Mouse (Mus musculus) CH12.LX (cell line): ENCODE data around the gene Slc2a13. TPM values are rescaled to one million over a fixed set of nuclear protein-coding genes. Genes with fewer than 3 reads are reported as not detected.

Experiments used
- DNase-seq: peaks from one replicate; pipeline ENCODE4 v3.0.0-alpha.2; 2013; ENCODE audit errors: extremely low read depth
- H3K27ac ChIP-seq: 2 replicates; pipeline ENCODE4 v1.5.1; 2012; ENCODE audit warnings: low read depth, mild to moderate bottlenecking, control low read depth, moderate library complexity; ENCODE audit not compliant: insufficient read depth
- H3K27me3 ChIP-seq: replicated peaks from 2 replicates; pipeline ENCODE3; 2012; ENCODE audit warnings: inconsistent platforms
- H3K36me3 ChIP-seq, 2 experiments: replicated peaks in 1 of 2; 2 replicates each; pipeline versions ENCODE3 to v1.6.1; 2012; ENCODE audit warnings: inconsistent platforms in 1 of 2, low read length in 1 of 2, mild to moderate bottlenecking in 1 of 2, mixed read lengths in 1 of 2, moderate library complexity in 1 of 2; ENCODE audit not compliant: control insufficient read depth in 1 of 2, insufficient read depth in 1 of 2
- H3K4me1 ChIP-seq, 2 experiments: 2 replicates each; pipeline ENCODE4 v1.6.1; 2012; ENCODE audit warnings: inconsistent platforms in 1 of 2, moderate library complexity in 1 of 2; ENCODE audit not compliant: insufficient read depth in 2 of 2, control insufficient read depth in 1 of 2
- H3K4me2 ChIP-seq: 2 replicates; pipeline ENCODE4 v1.6.1; 2012; ENCODE audit warnings: low read depth, mild to moderate bottlenecking, control low read depth; ENCODE audit not compliant: poor library complexity, insufficient read depth, severe bottlenecking
- H3K4me3 ChIP-seq, 3 experiments: fragments of 150-350 bp in 1 of 3; sonication (generic) in 1 of 3; replicated peaks in 1 of 3; 2 replicates each; pipeline versions ENCODE3 to v1.5.1; 2011 to 2012; ENCODE audit warnings: low read depth in 2 of 3, low read length in 2 of 3, mild to moderate bottlenecking in 2 of 3, moderate library complexity in 2 of 3, control low read depth in 1 of 3, improper control_type of control experiment in 1 of 3, inconsistent platforms in 1 of 3, mixed read lengths in 1 of 3; ENCODE audit not compliant: poor library complexity in 1 of 3
- H3K79me2 ChIP-seq: replicated peaks from 2 replicates; pipeline ENCODE4 v1.6.1; 2012; ENCODE audit warnings: mild to moderate bottlenecking, moderate library complexity; ENCODE audit not compliant: control insufficient read depth, poor library complexity, insufficient read depth, severe bottlenecking; ENCODE audit errors: extremely low read depth
- H3K9ac ChIP-seq: 2 replicates; pipeline ENCODE4 v1.6.1; 2012; ENCODE audit warnings: low read depth, mild to moderate bottlenecking, control low read depth, moderate library complexity; ENCODE audit not compliant: insufficient read depth
- H3K9me3 ChIP-seq: replicated peaks from 2 replicates; pipeline ENCODE3; 2012; ENCODE audit warnings: low read length, inconsistent platforms, mixed read lengths
- BHLHE40 ChIP-seq: IDR thresholded peaks from 2 replicates; pipeline ENCODE4 v1.6.1; 2011; ENCODE audit warnings: mild to moderate bottlenecking, low read depth, low read length, improper control_type of control experiment
- CHD2 ChIP-seq: IDR thresholded peaks from 2 replicates; pipeline ENCODE4 v1.6.1; 2011; ENCODE audit warnings: low read length, improper control_type of control experiment
- CTCF ChIP-seq, 2 experiments: IDR thresholded peaks in 1 of 2; conservative IDR thresholded peaks in 1 of 2; 2 replicates each; pipeline ENCODE4 v1.5.1; 2011 to 2012; ENCODE audit warnings: low read depth in 2 of 2, low read length in 2 of 2, improper control_type of control experiment in 1 of 2, inconsistent platforms in 1 of 2, mild to moderate bottlenecking in 1 of 2, moderate library complexity in 1 of 2
- ELF1 ChIP-seq: IDR thresholded peaks from 2 replicates; pipeline ENCODE4 v1.6.1; 2014; ENCODE audit warnings: low read depth, mild to moderate bottlenecking, inconsistent platforms, low read length, improper control_type of control experiment
- EP300 ChIP-seq: IDR thresholded peaks from 2 replicates; pipeline ENCODE4 v1.6.1; 2011; ENCODE audit warnings: low read length, improper control_type of control experiment
- HCFC1 ChIP-seq: IDR thresholded peaks from 2 replicates; pipeline ENCODE4 v1.6.1; 2012; ENCODE audit warnings: low read depth, mild to moderate bottlenecking, inconsistent platforms, low read length, improper control_type of control experiment
- KAT2A ChIP-seq: IDR thresholded peaks from 2 replicates; pipeline ENCODE4 v1.6.1; 2012; ENCODE audit warnings: low read length, improper control_type of control experiment, inconsistent platforms; ENCODE audit not compliant: insufficient replicate concordance
- MAX ChIP-seq: IDR thresholded peaks from 2 replicates; pipeline ENCODE4 v1.6.1; 2011; ENCODE audit warnings: low read length, improper control_type of control experiment
- MAZ ChIP-seq: IDR thresholded peaks from 2 replicates; pipeline ENCODE4 v1.6.1; 2012; ENCODE audit warnings: low read depth, mild to moderate bottlenecking, inconsistent platforms, low read length, improper control_type of control experiment, moderate library complexity
- MEF2A ChIP-seq: IDR thresholded peaks from 2 replicates; pipeline ENCODE4 v1.6.1; 2014; ENCODE audit warnings: low read depth, mild to moderate bottlenecking, inconsistent platforms, low read length, improper control_type of control experiment, borderline replicate concordance
- MXI1 ChIP-seq: IDR thresholded peaks from 2 replicates; pipeline ENCODE4 v1.6.1; 2011; ENCODE audit warnings: mild to moderate bottlenecking, low read depth, low read length, improper control_type of control experiment
- MYC ChIP-seq: IDR thresholded peaks from 2 replicates; pipeline ENCODE4 v1.6.1; 2011; ENCODE audit warnings: low read depth, mild to moderate bottlenecking, improper control_type of control experiment, low read length
- NELFE ChIP-seq: IDR thresholded peaks from 2 replicates; pipeline ENCODE4 v1.6.1; 2011; ENCODE audit warnings: low read depth, low read length, improper control_type of control experiment
- NRF1 ChIP-seq: IDR thresholded peaks from 2 replicates; pipeline ENCODE4 v1.6.1; 2014; ENCODE audit warnings: low read depth, mild to moderate bottlenecking, inconsistent platforms, low read length, improper control_type of control experiment, moderate library complexity
- PAX5 ChIP-seq: IDR thresholded peaks from 2 replicates; pipeline ENCODE4 v1.6.1; 2012; ENCODE audit warnings: low read length, inconsistent platforms, mixed read lengths
- SIN3A ChIP-seq: IDR thresholded peaks from 2 replicates; pipeline ENCODE4 v1.6.1; 2012; ENCODE audit warnings: low read length, improper control_type of control experiment, inconsistent platforms
- TBP ChIP-seq: conservative IDR thresholded peaks from 2 replicates; pipeline ENCODE4 v1.6.1; 2011; ENCODE audit warnings: low read depth, low read length, improper control_type of control experiment
- TCF12 ChIP-seq: IDR thresholded peaks from 2 replicates; pipeline ENCODE4 v1.6.1; 2014; ENCODE audit warnings: low read depth, mild to moderate bottlenecking, inconsistent platforms, low read length, improper control_type of control experiment
- USF2 ChIP-seq: conservative IDR thresholded peaks from 2 replicates; pipeline ENCODE4 v1.6.1; 2011; ENCODE audit warnings: low read depth, low read length, improper control_type of control experiment
- ZC3H11A ChIP-seq: IDR thresholded peaks from 2 replicates; pipeline ENCODE4 v1.6.1; 2012; ENCODE audit warnings: low read depth, mild to moderate bottlenecking, inconsistent platforms, low read length, improper control_type of control experiment
- dilution Hi-C: fragments of 300-500 bp; cut with MboI; formaldehyde crosslinking; loops from 2 replicates; pipeline ENCODE4 v1.14.3; 2020; ENCODE audit warnings: low sequenced_read_pairs; ENCODE audit not compliant: extremely low pct_unique_long_range_greater_than_20kb, extremely low pct_ligation_motif_present
- in situ Hi-C: fragments of 300-500 bp; cut with MboI; formaldehyde crosslinking; loops from 3 replicates; pipeline ENCODE4 v1.14.3; 2019; ENCODE audit warnings: low sequenced_read_pairs, low pct_ligation_motif_present, low pct_unique_long_range_greater_than_20kb, mixed read lengths
- polyA plus RNA-seq: library from polyadenylated mRNA; unstranded; fragments of >175 nt; gene quantifications from 2 replicates; pipeline ENCODE4 v1.2.1, GENCODE M21; 2012; ENCODE audit warnings: low read depth; ENCODE audit not compliant: insufficient read length
- total RNA-seq, 2 experiments: library from RNA; depleted of rRNA; stranded (reverse); fragments of 300-350 nt in 1 of 2; fragments of >200 nt in 1 of 2; gene quantifications; 2 replicates each; pipeline ENCODE4 v1.2.3; 2012 to 2014

Gene Slc2a13
- total and polyA plus RNA-seq, 3 experiments: not detected

DNA sequence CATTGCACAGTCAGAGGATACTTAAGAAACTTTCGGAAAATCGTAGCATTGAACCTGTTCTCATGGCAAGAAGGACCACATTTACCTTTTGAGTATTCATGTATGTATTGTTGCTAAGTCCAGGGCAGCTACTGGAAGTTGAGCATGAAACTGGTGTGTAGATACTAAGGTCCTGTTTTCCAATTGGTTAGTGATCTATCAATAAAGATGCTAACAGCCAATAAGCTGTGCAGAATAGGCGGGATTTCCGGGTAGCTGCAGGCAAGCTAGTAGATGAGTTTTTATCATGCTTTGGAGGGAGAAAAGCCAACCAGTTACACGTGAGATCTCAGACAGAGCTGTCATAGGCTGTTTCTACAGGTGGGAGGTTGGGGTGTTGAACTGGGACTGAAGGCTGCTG lies 24.2 kb upstream of the Slc2a13 start:
- Histone ChIP-seq H3K36me3 (no peaks in the 10 kb centered on the region), H3K4me1 (no peaks in the 10 kb centered on the region), H3K27ac (no peak overlapping the region), H3K27me3 (no peaks in the 10 kb centered on the region), H3K4me2 (no peak overlapping the region), H3K9ac (no peak overlapping the region), H3K79me2 (no peaks in the 10 kb centered on the region), H3K9me3 (peaks cover 59% of the 10 kb centered on the region), H3K4me3 (no peak overlapping the region)
- dilution Hi-C loops: no loop called here
- TF ChIP-seq MYC: no peak
- TF ChIP-seq TCF12: no peak
- TF ChIP-seq ZC3H11A: no peak
- TF ChIP-seq MAX: no peak
- TF ChIP-seq HCFC1: no peak
- TF ChIP-seq SIN3A: no peak
- TF ChIP-seq MXI1: no peak
- no peak for TF ChIP-seq KAT2A
- TF ChIP-seq NRF1: no peak
- no peak for TF ChIP-seq ELF1
- no peak for TF ChIP-seq MAZ
- TF ChIP-seq CTCF (conservative IDR thresholded peaks at IDR 0.05 in 1 of 2, IDR thresholded peaks at IDR 0.05 in 1 of 2; ENCODE audit: low read depth in 2 of 2, low read length in 2 of 2): no peak
- TF ChIP-seq CHD2: no peak
- TF ChIP-seq BHLHE40: no peak
- no peak for TF ChIP-seq EP300
- no peak for TF ChIP-seq PAX5
- no peak for TF ChIP-seq TBP
- TF ChIP-seq USF2: no peak
- no peak for TF ChIP-seq NELFE
- in situ Hi-C loops: no loop called here
- no peak for DNase-seq

- H3K4me1 ChIP-seq: no peaks in the 10 kb centered on the region
- H3K79me2 ChIP-seq: no peaks in the 10 kb centered on the region
- DNase-seq: no peak
- H3K9me3 ChIP-seq: peaks cover 73% of the 10 kb centered on the region
- H3K36me3 ChIP-seq: no peaks in the 10 kb centered on the region
- no peaks in the 10 kb centered on the region for H3K27me3 ChIP-seq
- H3K9ac ChIP-seq: no peak overlapping the region
- in situ Hi-C loops: no loop called here
- no peak for TF ChIP-seq HCFC1
- TF ChIP-seq MEF2A: no peak
- 0 out of 4 replicates have a peak, but pooled peaks of 1 of the 2 experiments have one; percentile 7 for TF ChIP-seq CTCF (conservative IDR thresholded peaks at IDR 0.05 in 1 of 2, IDR thresholded peaks at IDR 0.05 in 1 of 2; ENCODE audit: low read depth in 2 of 2, low read length in 2 of 2)
- dilution Hi-C loops: no loop called here
- H3K4me2 ChIP-seq: no peak overlapping the region
- no peak overlapping the region for H3K4me3 ChIP-seq
- no peak overlapping the region for H3K27ac ChIP-seq
These were observed 1.4 kb upstream of the Slc2a13 start for GRCm38 (mm10) chr15:91574492-91574891.
